Mouse (Mus musculus): ENCODE data around the gene Slc39a13. TPM values are rescaled to one million over a fixed set of nuclear protein-coding genes. Genes with fewer than 3 reads are reported as not detected.

Slc39a13 gene
- polyA plus RNA-seq, 1 experiment from 2014 or later: 30.4 TPM

GRCm38 (mm10) chr2:91072092-91072491 lies 1.9 kb upstream of the Slc39a13 start:
- no peaks in the 10 kb centered on the region for H3K36me3 ChIP-seq (ENCODE audit: control insufficient read depth, insufficient read depth, low read length)
- ATAC-seq: no peak
- H3K4me3 ChIP-seq (ENCODE audit: low read depth, low read length): no peak overlapping the region
- H3K4me1 ChIP-seq (ENCODE audit: control insufficient read depth, insufficient read depth, low read length): peaks cover 24% of the 10 kb centered on the region
- WGBS: 42% methylated on average over 1 of the region's 1 CpGs
- H3K27me3 ChIP-seq (ENCODE audit: control insufficient read depth, insufficient read depth, low read depth, low read length): no peaks in the 10 kb centered on the region
- no peak overlapping the region for H3K27ac ChIP-seq (ENCODE audit: low read length)
- no peak overlapping the region for H3K9ac ChIP-seq (ENCODE audit: low read depth, low read length)
- H3K9me3 ChIP-seq (replicated peaks; ENCODE audit: control insufficient read depth, low read length, poor library complexity, severe bottlenecking): no peaks in the 10 kb centered on the region
- no peak overlapping the region for H3K4me2 ChIP-seq (ENCODE audit: low read length)

- Histone ChIP-seq H3K9ac (ENCODE audit: low read depth, low read length) (peak overlapping the region; percentile 82), H3K4me1 (ENCODE audit: control insufficient read depth, insufficient read depth, low read length) (peaks cover 24% of the 10 kb centered on the region), H3K36me3 (ENCODE audit: control insufficient read depth, insufficient read depth, low read length) (peaks cover 6% of the 10 kb centered on the region; the same call in 1 of the 2 replicates), H3K9me3 (replicated peaks; ENCODE audit: control insufficient read depth, low read length, poor library complexity, severe bottlenecking) (no peaks in the 10 kb centered on the region), H3K4me2 (ENCODE audit: low read length) (peak overlapping the region; percentile 81), H3K27ac (ENCODE audit: low read length) (peak overlapping the region; percentile 80), H3K27me3 (ENCODE audit: control insufficient read depth, insufficient read depth, low read depth, low read length) (no peaks in the 10 kb centered on the region), H3K4me3 (ENCODE audit: low read depth, low read length) (peak overlapping the region; percentile 79)
- 87% methylated on average over 10 of the region's 10 CpGs for WGBS
- peak; percentile 16 for ATAC-seq
Measured at GRCm38 (mm10) chr2:91071059-91071458, 842 bp upstream of the Slc39a13 start.

- Histone ChIP-seq H3K4me3 (ENCODE audit: low read depth, low read length) (peak overlapping the region; percentile 79), H3K4me2 (ENCODE audit: low read length) (peak overlapping the region; percentile 81), H3K27me3 (ENCODE audit: control insufficient read depth, insufficient read depth, low read depth, low read length) (no peaks in the 10 kb centered on the region), H3K9me3 (replicated peaks; ENCODE audit: control insufficient read depth, low read length, poor library complexity, severe bottlenecking) (no peaks in the 10 kb centered on the region), H3K4me1 (ENCODE audit: control insufficient read depth, insufficient read depth, low read length) (peaks cover 24% of the 10 kb centered on the region), H3K9ac (ENCODE audit: low read depth, low read length) (peak overlapping the region; percentile 82), H3K27ac (ENCODE audit: low read length) (peak overlapping the region; percentile 80), H3K36me3 (ENCODE audit: control insufficient read depth, insufficient read depth, low read length) (peaks cover 8% of the 10 kb centered on the region)
- peak; percentile 18; the same call in 1 of the 2 replicates for ATAC-seq
- WGBS: 15% methylated on average over 14 of the region's 14 CpGs
Measured at GRCm38 (mm10) chr2:91069306-91070000, 764 bp downstream of the Slc39a13 start.

- WGBS: 45% methylated on average over 6 of the region's 6 CpGs
- Histone ChIP-seq H3K9me3 (replicated peaks; ENCODE audit: control insufficient read depth, low read length, poor library complexity, severe bottlenecking) (no peaks in the 10 kb centered on the region), H3K4me1 (ENCODE audit: control insufficient read depth, insufficient read depth, low read length) (peaks cover 24% of the 10 kb centered on the region), H3K4me2 (ENCODE audit: low read length) (peak overlapping the region; percentile 81), H3K4me3 (ENCODE audit: low read depth, low read length) (peak overlapping the region; percentile 79), H3K27me3 (ENCODE audit: control insufficient read depth, insufficient read depth, low read depth, low read length) (no peaks in the 10 kb centered on the region), H3K36me3 (ENCODE audit: control insufficient read depth, insufficient read depth, low read length) (peaks cover 13% of the 10 kb centered on the region), H3K9ac (ENCODE audit: low read depth, low read length) (peak overlapping the region; percentile 82), H3K27ac (ENCODE audit: low read length) (no peak overlapping the region)
- ATAC-seq: no peak
Measured at GRCm38 (mm10) chr2:91068872-91069165, 1.4 kb downstream of the Slc39a13 start.

- peaks cover 24% of the 10 kb centered on the region for H3K4me1 ChIP-seq (ENCODE audit: control insufficient read depth, insufficient read depth, low read length)
- H3K36me3 ChIP-seq (ENCODE audit: control insufficient read depth, insufficient read depth, low read length): peaks cover 16% of the 10 kb centered on the region
- peak overlapping the region; percentile 81 for H3K4me2 ChIP-seq (ENCODE audit: low read length)
- no peaks in the 10 kb centered on the region for H3K27me3 ChIP-seq (ENCODE audit: control insufficient read depth, insufficient read depth, low read depth, low read length)
- no peaks in the 10 kb centered on the region for H3K9me3 ChIP-seq (replicated peaks; ENCODE audit: control insufficient read depth, low read length, poor library complexity, severe bottlenecking)
- peak overlapping the region; percentile 82 for H3K9ac ChIP-seq (ENCODE audit: low read depth, low read length)
- peak overlapping the region; percentile 79; the same call in 1 of the 2 replicates for H3K4me3 ChIP-seq (ENCODE audit: low read depth, low read length)
- no peak for ATAC-seq
- whole genome bisulfite sequencing: 57% methylated on average over 13 of the region's 13 CpGs
- H3K27ac ChIP-seq (ENCODE audit: low read length): no peak overlapping the region
Measured at GRCm38 (mm10) chr2:91068162-91068871, 1.9 kb downstream of the Slc39a13 start.

GRCm38 (mm10) chr2:91066455-91066854 lies 3.8 kb downstream of the Slc39a13 start:
- no peak for ATAC-seq
- Histone ChIP-seq H3K27me3 (ENCODE audit: control insufficient read depth, insufficient read depth, low read depth, low read length) (no peaks in the 10 kb centered on the region), H3K27ac (ENCODE audit: low read length) (no peak overlapping the region), H3K4me3 (ENCODE audit: low read depth, low read length) (no peak overlapping the region), H3K4me1 (ENCODE audit: control insufficient read depth, insufficient read depth, low read length) (peaks cover 24% of the 10 kb centered on the region), H3K9ac (ENCODE audit: low read depth, low read length) (no peak overlapping the region), H3K36me3 (ENCODE audit: control insufficient read depth, insufficient read depth, low read length) (peaks cover 23% of the 10 kb centered on the region), H3K4me2 (ENCODE audit: low read length) (no peak overlapping the region), H3K9me3 (replicated peaks; ENCODE audit: control insufficient read depth, low read length, poor library complexity, severe bottlenecking) (no peaks in the 10 kb centered on the region)
- WGBS: 84% methylated on average over 3 of the region's 3 CpGs

GRCm38 (mm10) chr2:91065544-91065943 lies 4.7 kb downstream of the Slc39a13 start:
- Histone ChIP-seq H3K36me3 (ENCODE audit: control insufficient read depth, insufficient read depth, low read length) (peaks cover 23% of the 10 kb centered on the region), H3K9me3 (replicated peaks; ENCODE audit: control insufficient read depth, low read length, poor library complexity, severe bottlenecking) (no peaks in the 10 kb centered on the region), H3K4me2 (ENCODE audit: low read length) (no peak overlapping the region), H3K4me1 (ENCODE audit: control insufficient read depth, insufficient read depth, low read length) (peaks cover 15% of the 10 kb centered on the region), H3K4me3 (ENCODE audit: low read depth, low read length) (no peak overlapping the region), H3K27ac (ENCODE audit: low read length) (no peak overlapping the region), H3K9ac (ENCODE audit: low read depth, low read length) (no peak overlapping the region), H3K27me3 (ENCODE audit: control insufficient read depth, insufficient read depth, low read depth, low read length) (no peaks in the 10 kb centered on the region)
- no peak for ATAC-seq
- 46% methylated on average over 3 of the region's 3 CpGs for WGBS

GRCm38 (mm10) chr2:91064211-91064610 lies 6.0 kb downstream of the Slc39a13 start:
- H3K4me3 ChIP-seq (ENCODE audit: low read depth, low read length): no peak overlapping the region
- H3K27ac ChIP-seq (ENCODE audit: low read length): no peak overlapping the region
- peaks cover 10% of the 10 kb centered on the region for H3K4me1 ChIP-seq (ENCODE audit: control insufficient read depth, insufficient read depth, low read length)
- no peak overlapping the region for H3K9ac ChIP-seq (ENCODE audit: low read depth, low read length)
- WGBS: 87% methylated on average over 6 of the region's 6 CpGs
- no peaks in the 10 kb centered on the region for H3K9me3 ChIP-seq (replicated peaks; ENCODE audit: control insufficient read depth, low read length, poor library complexity, severe bottlenecking)
- H3K36me3 ChIP-seq (ENCODE audit: control insufficient read depth, insufficient read depth, low read length): peaks cover 26% of the 10 kb centered on the region
- no peak for ATAC-seq
- no peaks in the 10 kb centered on the region for H3K27me3 ChIP-seq (ENCODE audit: control insufficient read depth, insufficient read depth, low read depth, low read length)
- no peak overlapping the region for H3K4me2 ChIP-seq (ENCODE audit: low read length)

Measured in midbrain, embryonic 16.5 days (tissue).